Mouse (Mus musculus) liver, embryonic 16.5 days (tissue): Measurements from ENCODE around the gene Amh. TPM values are rescaled to one million over a fixed set of nuclear protein-coding genes. Genes with fewer than 3 reads are reported as not detected.

Experiments used
- ATAC-seq: fragments of 200-750 bp; cut with Nextera tagmentation; 2 replicates; pipeline ENCODE4 v1.8.0; 2017; ENCODE audit warnings: low read depth, mild to moderate bottlenecking, moderate number of reproducible peaks, moderate library complexity
- H3K27ac ChIP-seq: fragments of 300-500 bp; sonication (generic); 2 replicates; pipeline ENCODE4 v1.5.1; 2014; ENCODE audit warnings: mild to moderate bottlenecking, low read length
- H3K27me3 ChIP-seq: fragments of 300-500 bp; sonication (generic); 2 replicates; pipeline ENCODE4 v1.6.1; 2014; ENCODE audit warnings: low read depth, low read length, mixed read lengths; ENCODE audit not compliant: control insufficient read depth, insufficient read depth
- H3K36me3 ChIP-seq: fragments of 300-500 bp; sonication (generic); 2 replicates; pipeline ENCODE4 v1.6.1; 2014; ENCODE audit warnings: mild to moderate bottlenecking; ENCODE audit not compliant: control insufficient read depth, insufficient read depth
- H3K4me1 ChIP-seq: fragments of 300-500 bp; sonication (generic); 2 replicates; pipeline ENCODE4 v1.6.1; 2014; ENCODE audit warnings: low read depth, low read length, mixed read lengths; ENCODE audit not compliant: control insufficient read depth
- H3K4me2 ChIP-seq: fragments of 300-500 bp; sonication (generic); 2 replicates; pipeline ENCODE4 v1.6.1; 2014; ENCODE audit warnings: low read depth, low read length, mixed read lengths
- H3K4me3 ChIP-seq: fragments of 300-500 bp; sonication (generic); 2 replicates; pipeline ENCODE4 v1.5.1; 2014; ENCODE audit warnings: low read depth, mild to moderate bottlenecking, low read length
- H3K9ac ChIP-seq: fragments of 300-500 bp; sonication (generic); 2 replicates; pipeline ENCODE4 v1.6.1; 2014; ENCODE audit warnings: low read depth, low read length
- H3K9me3 ChIP-seq: fragments of 300-500 bp; sonication (generic); replicated peaks from 2 replicates; pipeline ENCODE4 v1.6.1; 2016; ENCODE audit warnings: low read length; ENCODE audit not compliant: control insufficient read depth
- WGBS: fragments of 180-500 bp; shearing (Covaris S2); extraction: QIAGEN DNeasy Blood & Tissue Kit; methylation state at CpG from one replicate; pipeline ENCODE4 v1.1.7; 2014; ENCODE audit not compliant: insufficient replicate concordance; 5-methylcytosine and 5-hydroxymethylcytosine counted together
- polyA plus RNA-seq: library from polyadenylated mRNA; unstranded; fragments of >200 nt; fragmentation: Nextera tagmentation; extraction: Ambion mirVana; gene quantifications from 2 replicates; pipeline ENCODE4 v1.2.1, GENCODE M21; 2015

The Amh gene
- polyA plus RNA-seq, 1 experiment from 2014 or later, result 0.08 TPM

DNA sequence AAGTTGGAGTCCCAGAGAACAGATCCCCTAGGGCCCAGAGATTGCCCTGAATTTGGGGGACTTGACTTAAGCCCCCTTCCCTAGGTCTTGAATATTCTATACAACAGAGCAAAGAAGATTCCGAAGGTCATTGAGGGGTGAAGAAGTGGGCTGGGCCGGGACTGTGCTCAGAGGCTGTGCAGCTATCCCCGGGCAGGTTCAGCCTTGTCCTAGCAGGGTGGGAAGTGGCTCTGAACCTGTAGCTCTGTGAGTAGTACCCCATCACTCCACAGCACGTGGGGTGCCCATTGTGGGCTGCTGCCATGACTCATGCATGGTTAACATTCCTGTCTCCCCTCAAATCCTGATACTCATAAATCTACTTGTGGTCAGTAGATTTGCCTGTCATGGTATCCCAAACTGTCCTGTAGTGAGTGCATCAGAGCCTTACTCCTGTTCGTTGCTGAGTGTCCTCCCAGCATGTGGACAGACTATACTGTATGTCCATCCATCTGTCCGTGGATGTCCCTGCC is 28.6 kb upstream of the Amh start:
- no peak overlapping the region for H3K27ac ChIP-seq

GRCm38 (mm10) chr10:80777123-80777522 is 27.9 kb upstream of the Amh start:
- no peak overlapping the region for H3K27ac ChIP-seq
- H3K27me3 ChIP-seq, result no peaks in the 10 kb centered on the region
- no peak overlapping the region for H3K4me3 ChIP-seq
- no peak overlapping the region for H3K9ac ChIP-seq
- no peaks in the 10 kb centered on the region for H3K9me3 ChIP-seq
- peaks cover 57% of the 10 kb centered on the region for H3K36me3 ChIP-seq
- H3K4me2 ChIP-seq, result no peak overlapping the region
- no peak for ATAC-seq
- H3K4me1 ChIP-seq, result peaks cover 12% of the 10 kb centered on the region
- 89% methylated on average over 5 of the region's 5 CpGs for WGBS

More for the DNA sequence above, 28.6 kb upstream of the Amh start:
- 81% methylated on average over 6 of the region's 6 CpGs for WGBS
- H3K4me2 ChIP-seq, result no peak overlapping the region
- no peaks in the 10 kb centered on the region for H3K27me3 ChIP-seq
- H3K9me3 ChIP-seq, result no peaks in the 10 kb centered on the region
- ATAC-seq, result no peak
- H3K4me1 ChIP-seq, result peaks cover 12% of the 10 kb centered on the region
- H3K36me3 ChIP-seq, result peaks cover 60% of the 10 kb centered on the region
- no peak overlapping the region for H3K9ac ChIP-seq
- H3K4me3 ChIP-seq, result no peak overlapping the region

- no peak overlapping the region for H3K27ac ChIP-seq
- H3K9ac ChIP-seq, result no peak overlapping the region
- H3K9me3 ChIP-seq, result no peaks in the 10 kb centered on the region
- no peaks in the 10 kb centered on the region; the same call in 1 of the 2 replicates for H3K4me1 ChIP-seq
- no peak overlapping the region for H3K4me3 ChIP-seq
- H3K4me2 ChIP-seq, result no peak overlapping the region
- H3K27me3 ChIP-seq, result no peaks in the 10 kb centered on the region
- peaks cover 55% of the 10 kb centered on the region for H3K36me3 ChIP-seq
- ATAC-seq, result no peak
These were observed 25.5 kb upstream of the Amh start for GRCm38 (mm10) chr10:80779565-80779964.

GRCm38 (mm10) chr10:80784302-80784701 is 20.7 kb upstream of the Amh start:
- no peak for ATAC-seq
- no peaks in the 10 kb centered on the region for H3K4me1 ChIP-seq
- no peak overlapping the region for H3K4me2 ChIP-seq
- no peak overlapping the region for H3K27ac ChIP-seq
- H3K9ac ChIP-seq, result no peak overlapping the region
- H3K9me3 ChIP-seq, result no peaks in the 10 kb centered on the region
- 96% methylated on average over 2 of the region's 2 CpGs for WGBS
- H3K4me3 ChIP-seq, result no peak overlapping the region
- peaks cover 73% of the 10 kb centered on the region for H3K36me3 ChIP-seq
- no peaks in the 10 kb centered on the region for H3K27me3 ChIP-seq

DNA sequence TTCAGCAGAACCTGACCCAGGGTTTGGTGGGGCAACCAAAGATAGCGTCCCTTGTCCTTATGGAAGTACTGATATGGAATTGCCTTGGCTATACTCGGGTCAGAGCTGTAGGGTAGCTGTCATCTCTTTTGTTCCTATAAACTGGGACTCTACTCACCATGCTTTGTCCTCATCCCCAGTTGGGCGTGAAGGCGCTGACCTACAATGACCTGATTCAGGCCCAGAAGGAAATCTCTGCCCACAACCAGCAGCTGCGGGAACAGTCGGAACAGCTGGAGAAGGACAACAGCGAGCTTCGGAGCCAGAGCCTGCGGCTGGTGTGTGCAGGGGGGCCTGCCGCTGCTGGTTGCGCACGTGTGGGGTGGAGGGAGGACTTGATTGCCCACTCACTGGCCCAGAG is 20.2 kb upstream of the Amh start:
- peaks cover 77% of the 10 kb centered on the region for H3K36me3 ChIP-seq
- H3K27me3 ChIP-seq, result no peaks in the 10 kb centered on the region
- H3K27ac ChIP-seq, result no peak overlapping the region
- H3K9me3 ChIP-seq, result no peaks in the 10 kb centered on the region
- WGBS, result 90% methylated on average over 12 of the region's 12 CpGs
- ATAC-seq, result no peak
- no peak overlapping the region for H3K9ac ChIP-seq
- no peaks in the 10 kb centered on the region for H3K4me1 ChIP-seq
- no peak overlapping the region for H3K4me3 ChIP-seq
- no peak overlapping the region for H3K4me2 ChIP-seq

DNA sequence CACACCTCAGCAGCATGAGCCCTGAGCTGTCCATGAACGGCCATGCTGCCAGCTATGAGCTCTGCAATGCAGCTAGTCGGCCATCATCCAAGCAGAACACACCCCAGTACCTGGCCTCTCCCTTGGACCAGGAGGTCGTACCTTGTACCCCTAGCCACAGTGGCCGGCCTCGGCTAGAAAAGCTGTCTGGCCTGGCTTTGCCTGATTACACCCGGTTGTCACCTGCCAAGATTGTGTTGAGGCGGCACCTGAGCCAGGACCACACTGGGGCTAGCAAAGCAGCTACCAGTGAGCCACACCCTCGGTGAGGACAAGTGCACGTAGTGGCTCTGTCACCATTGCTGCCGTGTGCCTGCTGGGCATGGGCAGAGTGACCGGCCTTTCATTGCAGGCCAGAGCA is 19.1 kb upstream of the Amh start:
- peaks cover 82% of the 10 kb centered on the region for H3K36me3 ChIP-seq
- no peaks in the 10 kb centered on the region for H3K4me1 ChIP-seq
- no peak overlapping the region for H3K4me2 ChIP-seq
- no peak overlapping the region for H3K27ac ChIP-seq
- no peaks in the 10 kb centered on the region for H3K27me3 ChIP-seq
- H3K4me3 ChIP-seq, result no peak overlapping the region
- no peaks in the 10 kb centered on the region for H3K9me3 ChIP-seq
- H3K9ac ChIP-seq, result no peak overlapping the region
- WGBS, result 89% methylated on average over 11 of the region's 11 CpGs
- no peak for ATAC-seq

- Histone ChIP-seq H3K27me3 (no peaks in the 10 kb centered on the region), H3K4me3 (no peak overlapping the region), H3K9me3 (no peaks in the 10 kb centered on the region), H3K4me1 (no peaks in the 10 kb centered on the region), H3K4me2 (no peak overlapping the region), H3K27ac (no peak overlapping the region), H3K9ac (no peak overlapping the region), H3K36me3 (peaks cover 86% of the 10 kb centered on the region)
- 67% methylated on average over 2 of the region's 2 CpGs for WGBS
- no peak for ATAC-seq
These were observed 17.5 kb upstream of the Amh start for GRCm38 (mm10) chr10:80787517-80787916.

DNA sequence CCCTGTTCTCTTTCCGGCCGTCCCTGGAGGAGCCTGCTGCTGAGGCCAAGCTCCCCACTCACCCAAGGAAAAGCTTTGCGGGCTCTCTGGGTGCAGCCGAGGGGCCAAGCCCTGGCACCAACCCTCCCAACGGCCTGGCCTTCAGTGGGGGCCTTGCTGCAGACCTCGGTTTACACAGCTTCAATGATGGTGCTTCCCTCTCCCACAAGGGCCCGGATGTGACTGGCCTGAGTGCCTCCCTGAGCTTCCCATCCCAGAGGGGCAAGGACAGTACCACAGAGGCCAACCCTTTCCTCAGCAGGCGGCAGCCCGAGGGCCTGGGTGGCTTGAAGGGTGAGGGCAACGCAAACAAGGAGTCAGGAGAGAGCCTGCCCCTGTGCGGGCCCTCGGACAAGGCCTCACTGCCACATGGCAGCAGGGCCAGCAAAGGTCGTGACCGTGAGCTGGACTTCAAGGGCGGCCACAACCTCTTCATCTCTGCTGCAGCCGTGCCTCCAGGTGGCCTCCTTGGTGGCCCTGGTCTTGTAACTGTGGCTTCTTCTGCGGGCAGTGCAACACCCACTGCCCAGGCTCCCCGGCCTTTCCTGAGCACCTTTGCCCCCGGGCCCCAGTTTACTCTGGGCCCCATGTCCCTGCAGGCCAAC is 14.2 kb upstream of the Amh start:
- H3K4me3 ChIP-seq, result no peak overlapping the region
- peaks cover under 1% of the 10 kb centered on the region; the same call in 1 of the 2 replicates for H3K4me1 ChIP-seq
- no peaks in the 10 kb centered on the region for H3K27me3 ChIP-seq
- H3K4me2 ChIP-seq, result no peak overlapping the region
- no peak overlapping the region for H3K27ac ChIP-seq
- ATAC-seq, result no peak
- whole genome bisulfite sequencing, result 83% methylated on average over 19 of the region's 19 CpGs
- no peak overlapping the region for H3K9ac ChIP-seq
- no peaks in the 10 kb centered on the region for H3K9me3 ChIP-seq
- peaks cover 77% of the 10 kb centered on the region for H3K36me3 ChIP-seq

DNA sequence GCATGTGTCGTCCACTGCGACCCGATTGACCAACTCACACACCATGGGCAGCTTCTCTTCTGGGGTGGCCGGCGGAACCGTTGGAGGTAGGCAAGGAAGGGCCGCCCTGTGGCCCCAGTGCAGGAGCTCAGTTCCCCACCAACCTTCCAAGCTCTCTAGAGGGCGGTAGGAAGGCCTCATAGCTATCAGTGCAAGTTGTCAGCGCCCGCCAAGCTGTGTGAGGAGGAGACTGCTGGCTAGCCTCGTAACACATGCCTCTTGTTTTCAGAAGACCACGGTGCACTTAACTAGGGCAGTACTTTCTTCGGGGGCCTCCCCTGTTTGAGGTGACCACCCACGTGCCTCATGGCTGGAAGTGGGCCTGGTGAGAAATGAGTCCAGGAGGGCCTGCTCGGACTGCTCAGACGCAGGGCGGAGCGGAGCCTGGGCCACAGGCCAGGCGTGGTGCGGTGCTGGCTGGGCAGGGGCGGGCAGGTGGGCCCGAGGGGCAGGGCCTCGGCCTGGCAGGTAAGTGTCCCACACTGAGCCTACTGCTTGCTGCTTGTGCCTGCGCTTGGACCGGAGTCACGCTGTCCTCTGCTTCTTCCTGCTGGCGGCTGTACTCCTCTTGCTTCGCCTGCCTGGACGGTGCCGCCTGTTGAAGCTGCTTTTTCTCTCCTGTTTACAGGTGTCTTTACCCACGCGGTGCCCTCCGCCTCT is 13.4 kb upstream of the Amh start:
- H3K9ac ChIP-seq, result no peak overlapping the region
- no peaks in the 10 kb centered on the region for H3K9me3 ChIP-seq
- ATAC-seq, result no peak
- H3K4me1 ChIP-seq, result peaks cover 8% of the 10 kb centered on the region
- no peak overlapping the region for H3K4me2 ChIP-seq
- peaks cover 78% of the 10 kb centered on the region for H3K36me3 ChIP-seq
- H3K27me3 ChIP-seq, result no peaks in the 10 kb centered on the region
- WGBS, result 75% methylated on average over 33 of the region's 33 CpGs
- no peak overlapping the region for H3K27ac ChIP-seq
- H3K4me3 ChIP-seq, result no peak overlapping the region
